Mouse (Mus musculus): ENCODE measurements around the gene Nr2c2ap. TPM values are rescaled to one million over a fixed set of nuclear protein-coding genes. Genes with fewer than 3 reads are reported as not detected.

Gene Nr2c2ap
- polyA plus RNA-seq, 1 experiment = 8.6 TPM

DNA sequence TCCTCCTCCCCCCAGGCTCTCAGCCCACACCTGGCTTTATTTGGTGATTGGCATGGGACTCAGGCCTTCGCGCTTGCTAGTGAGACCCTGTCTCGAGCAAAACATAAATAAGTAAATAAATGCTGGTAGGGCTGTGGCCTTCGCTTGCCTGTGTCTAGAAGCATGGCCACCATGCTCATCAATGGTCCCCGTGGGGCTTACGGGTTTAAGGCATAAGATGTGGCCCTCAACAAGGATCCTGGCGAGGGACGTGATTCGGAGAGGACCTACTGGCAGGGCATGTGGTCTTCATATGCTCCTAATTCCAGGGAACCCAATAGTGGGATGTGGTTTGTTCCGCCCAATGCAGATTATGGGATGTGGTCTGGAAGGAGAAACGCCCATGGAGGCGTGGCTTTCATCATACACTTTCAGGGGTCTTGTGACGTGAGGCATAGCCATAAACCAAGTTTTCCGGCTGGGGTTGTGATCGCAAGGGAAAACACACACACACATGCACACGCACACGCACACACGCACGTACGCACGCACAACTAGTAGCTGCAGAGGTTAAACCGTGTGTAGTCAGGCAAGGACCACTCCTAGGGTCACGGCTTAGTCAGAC, 19.8 kb upstream of the Nr2c2ap start:
- Histone ChIP-seq H3K27ac (replicated peaks; ENCODE audit: low read depth, low read length) (no peak overlapping the region), H3K4me3 (ENCODE audit: insufficient read depth, low read depth, low read length) (no peak overlapping the region), H3K4me1 (ENCODE audit: control insufficient read depth, insufficient read depth, insufficient read length, low read length) (peaks cover 2% of the 10 kb centered on the region; the same call in 1 of the 2 replicates)

GRCm38 (mm10) chr8:70112401-70113016, 18.6 kb upstream of the Nr2c2ap start:
- H3K27ac ChIP-seq (replicated peaks; ENCODE audit: low read depth, low read length) = no peak overlapping the region
- H3K4me3 ChIP-seq (ENCODE audit: insufficient read depth, low read depth, low read length) = no peak overlapping the region
- H3K4me1 ChIP-seq (ENCODE audit: control insufficient read depth, insufficient read depth, insufficient read length, low read length) = peaks cover 4% of the 10 kb centered on the region

GRCm38 (mm10) chr8:70114488-70114887, 16.6 kb upstream of the Nr2c2ap start:
- H3K27ac ChIP-seq (replicated peaks; ENCODE audit: low read depth, low read length) = no peak overlapping the region
- H3K4me1 ChIP-seq (ENCODE audit: control insufficient read depth, insufficient read depth, insufficient read length, low read length) = peaks cover 4% of the 10 kb centered on the region
- H3K4me3 ChIP-seq (ENCODE audit: insufficient read depth, low read depth, low read length) = no peak overlapping the region

GRCm38 (mm10) chr8:70114892-70115291, 16.2 kb upstream of the Nr2c2ap start:
- Histone ChIP-seq H3K4me3 (ENCODE audit: insufficient read depth, low read depth, low read length) (no peak overlapping the region), H3K27ac (replicated peaks; ENCODE audit: low read depth, low read length) (no peak overlapping the region), H3K4me1 (ENCODE audit: control insufficient read depth, insufficient read depth, insufficient read length, low read length) (peaks cover 4% of the 10 kb centered on the region)

DNA sequence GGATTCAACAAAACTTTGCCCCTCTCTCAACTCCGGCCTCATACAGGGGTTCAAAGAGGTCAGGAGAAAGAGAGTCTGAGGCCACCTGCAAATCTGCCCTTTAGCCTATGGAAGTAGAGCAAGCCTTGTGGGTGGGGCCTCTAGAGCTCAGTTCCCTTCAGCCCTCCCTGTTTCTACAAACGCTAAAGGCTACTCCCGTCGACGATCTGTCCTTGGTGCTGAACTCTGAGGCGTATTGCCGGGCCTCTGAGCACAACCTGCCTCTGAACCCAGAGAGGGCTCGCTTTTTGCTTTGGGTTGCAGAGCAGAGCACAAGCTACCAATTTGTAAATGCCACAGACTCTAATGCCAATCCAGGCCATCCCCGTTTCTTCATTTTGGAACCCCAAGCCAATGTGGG, 13.5 kb upstream of the Nr2c2ap start:
- H3K27ac ChIP-seq (replicated peaks; ENCODE audit: low read depth, low read length) = no peak overlapping the region
- peaks cover 4% of the 10 kb centered on the region for H3K4me1 ChIP-seq (ENCODE audit: control insufficient read depth, insufficient read depth, insufficient read length, low read length)
- no peak overlapping the region for H3K4me3 ChIP-seq (ENCODE audit: insufficient read depth, low read depth, low read length)

DNA sequence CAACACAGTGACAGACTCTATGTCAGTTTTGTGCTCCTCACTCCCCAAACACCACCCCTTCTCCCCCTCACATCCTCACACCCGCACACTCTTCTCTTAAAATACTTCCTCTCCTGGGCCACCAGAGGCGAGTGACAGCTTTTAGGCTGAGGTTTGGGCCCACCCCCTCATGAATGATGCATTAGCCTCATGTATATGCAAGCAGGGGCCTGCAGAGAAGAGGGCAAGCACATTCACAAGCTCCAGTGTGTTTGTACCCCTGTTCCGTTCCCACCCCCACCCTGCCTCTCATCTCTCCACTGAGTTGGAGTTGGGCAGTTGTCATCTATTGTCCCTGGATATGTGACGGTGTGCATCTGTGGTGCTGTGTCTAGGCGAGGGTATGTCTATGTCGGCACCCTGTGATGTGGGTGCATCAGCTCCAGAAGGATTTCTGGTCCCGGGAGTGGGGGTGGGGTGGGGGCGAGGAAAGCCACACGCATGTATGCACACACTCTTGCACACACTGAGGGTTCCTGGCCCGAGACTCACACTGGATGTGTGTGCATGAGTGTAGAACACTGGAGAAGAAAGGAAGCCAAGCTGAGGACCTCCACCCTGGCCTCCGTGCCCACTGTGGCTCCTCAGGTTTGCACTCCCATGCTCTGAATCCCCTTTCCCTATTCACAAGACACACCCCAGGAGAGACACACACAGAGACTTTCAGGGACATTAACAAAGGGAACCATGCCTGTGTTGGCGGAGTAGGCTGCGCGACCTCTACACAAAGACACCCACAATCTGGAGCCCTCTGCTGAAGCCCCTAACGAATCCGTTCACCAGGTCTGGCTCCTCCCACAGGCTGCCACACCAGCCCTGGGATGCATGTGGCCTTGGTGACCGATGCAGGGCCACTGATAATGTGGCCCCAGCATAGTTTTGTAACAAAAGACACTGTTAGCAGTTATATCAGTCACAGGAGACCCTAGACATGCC, 12.1 kb upstream of the Nr2c2ap start:
- H3K4me3 ChIP-seq (ENCODE audit: insufficient read depth, low read depth, low read length) = no peak overlapping the region
- H3K27ac ChIP-seq (replicated peaks; ENCODE audit: low read depth, low read length) = no peak overlapping the region
- peaks cover 4% of the 10 kb centered on the region for H3K4me1 ChIP-seq (ENCODE audit: control insufficient read depth, insufficient read depth, insufficient read length, low read length)

GRCm38 (mm10) chr8:70120667-70121066, 10.5 kb upstream of the Nr2c2ap start, which contains the start of gene Ncan:
Gene Ncan (minus strand): TSS chr8:70120873.
- no peak within 1 kb of the TSS for H3K4me3 ChIP-seq (ENCODE audit: insufficient read depth, low read depth, low read length)
- peaks cover 4% of the 10 kb centered on the region; the same call in 1 of the 2 replicates for H3K4me1 ChIP-seq (ENCODE audit: control insufficient read depth, insufficient read depth, insufficient read length, low read length)
- no peak within 1 kb of the TSS for H3K27ac ChIP-seq (replicated peaks; ENCODE audit: low read depth, low read length)

GRCm38 (mm10) chr8:70122863-70123262, 8.3 kb upstream of the Nr2c2ap start:
- Histone ChIP-seq H3K4me1 (ENCODE audit: control insufficient read depth, insufficient read depth, insufficient read length, low read length) (no peaks in the 10 kb centered on the region), H3K27ac (replicated peaks; ENCODE audit: low read depth, low read length) (no peak overlapping the region), H3K4me3 (ENCODE audit: insufficient read depth, low read depth, low read length) (no peak overlapping the region)

DNA sequence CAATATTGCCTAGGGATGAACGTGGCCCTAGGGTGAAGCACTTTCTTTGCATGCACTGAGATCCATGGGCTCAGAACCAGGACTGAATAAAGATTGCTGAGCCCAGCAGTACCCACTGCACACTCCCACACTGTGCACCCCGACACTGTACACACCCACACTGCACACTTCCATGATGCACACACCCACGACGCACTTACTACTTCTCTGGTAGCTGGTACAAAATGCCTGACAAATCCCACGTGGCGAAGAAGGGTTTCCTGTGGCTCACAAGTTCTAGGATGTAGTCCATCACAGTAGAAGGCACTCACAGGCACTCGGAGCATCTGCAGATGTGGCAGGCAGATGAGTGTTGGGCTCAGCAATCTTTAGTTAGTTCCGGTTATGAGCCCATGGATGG, 6.1 kb upstream of the Nr2c2ap start:
- Histone ChIP-seq H3K4me1 (ENCODE audit: control insufficient read depth, insufficient read depth, insufficient read length, low read length) (peaks cover under 1% of the 10 kb centered on the region; the same call in 1 of the 2 replicates), H3K27ac (replicated peaks; ENCODE audit: low read depth, low read length) (no peak overlapping the region), H3K4me3 (ENCODE audit: insufficient read depth, low read depth, low read length) (no peak overlapping the region)

GRCm38 (mm10) chr8:70128435-70128834, 2.7 kb upstream of the Nr2c2ap start:
- H3K4me3 ChIP-seq (ENCODE audit: insufficient read depth, low read depth, low read length) = no peak overlapping the region
- H3K4me1 ChIP-seq (ENCODE audit: control insufficient read depth, insufficient read depth, insufficient read length, low read length) = peaks cover 13% of the 10 kb centered on the region
- no peak overlapping the region; the same call in 1 of the 2 replicates for H3K27ac ChIP-seq (replicated peaks; ENCODE audit: low read depth, low read length)

DNA sequence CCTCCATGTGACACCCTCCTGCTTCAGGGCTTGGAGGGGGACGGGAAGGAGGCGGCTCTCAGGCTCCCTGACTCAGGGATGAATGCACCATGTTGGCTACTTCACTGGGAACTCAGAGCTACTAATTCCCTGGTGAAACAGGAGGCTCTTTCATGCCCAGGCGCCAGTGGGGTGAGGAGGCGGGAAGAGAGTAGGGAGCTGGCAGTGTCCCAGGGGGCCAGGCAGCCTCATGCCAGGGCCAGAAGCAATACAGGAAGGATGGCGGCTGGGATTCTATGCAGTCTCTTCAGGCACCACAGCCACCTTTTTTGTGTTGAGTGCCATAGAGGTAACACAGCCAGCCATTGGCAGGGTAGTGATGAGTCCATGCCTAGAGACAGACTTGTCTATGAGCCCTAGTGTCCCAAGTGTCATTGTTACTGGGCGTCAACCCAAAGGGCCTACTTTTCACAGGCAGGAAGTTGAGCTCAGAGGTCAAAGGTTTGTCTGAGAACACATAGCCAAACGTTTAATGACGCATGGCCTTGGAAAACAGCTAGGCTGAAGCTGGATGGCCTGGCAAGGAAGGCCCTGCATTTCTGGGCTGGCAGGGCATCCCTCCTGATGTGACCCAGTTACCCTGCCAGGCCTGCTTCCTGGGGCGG, 1.7 kb upstream of the Nr2c2ap start:
- H3K4me3 ChIP-seq (ENCODE audit: insufficient read depth, low read depth, low read length) = no peak overlapping the region
- H3K27ac ChIP-seq (replicated peaks; ENCODE audit: low read depth, low read length) = peak overlapping the region; percentile 93

DNA sequence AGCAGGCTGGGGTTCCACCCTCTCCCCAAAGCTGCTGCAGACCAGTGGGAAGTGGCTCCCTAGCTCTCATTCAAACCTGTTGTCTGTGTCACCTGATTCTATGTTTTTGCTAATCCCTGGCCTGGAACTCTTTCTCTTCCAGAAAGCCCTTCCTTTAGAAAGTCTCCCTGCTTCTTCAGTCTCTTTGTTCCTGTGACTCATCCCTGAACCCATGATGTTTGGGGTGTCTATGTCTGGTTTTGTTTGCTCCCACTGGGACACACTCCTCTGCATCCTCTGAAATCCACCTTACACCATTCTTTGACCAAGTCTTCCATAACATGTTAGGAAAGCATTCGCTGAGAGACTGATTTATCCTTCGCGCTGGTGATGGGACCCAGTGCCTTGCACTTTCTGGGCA, 1.1 kb upstream of the Nr2c2ap start:
- H3K4me3 ChIP-seq (ENCODE audit: insufficient read depth, low read depth, low read length) = no peak overlapping the region
- peaks cover 13% of the 10 kb centered on the region for H3K4me1 ChIP-seq (ENCODE audit: control insufficient read depth, insufficient read depth, insufficient read length, low read length)
- peak overlapping the region; percentile 46 for H3K27ac ChIP-seq (replicated peaks; ENCODE audit: low read depth, low read length)

More for the DNA sequence above, 1.7 kb upstream of the Nr2c2ap start:
- H3K4me1 ChIP-seq (ENCODE audit: control insufficient read depth, insufficient read depth, insufficient read length, low read length) = peaks cover 13% of the 10 kb centered on the region

DNA sequence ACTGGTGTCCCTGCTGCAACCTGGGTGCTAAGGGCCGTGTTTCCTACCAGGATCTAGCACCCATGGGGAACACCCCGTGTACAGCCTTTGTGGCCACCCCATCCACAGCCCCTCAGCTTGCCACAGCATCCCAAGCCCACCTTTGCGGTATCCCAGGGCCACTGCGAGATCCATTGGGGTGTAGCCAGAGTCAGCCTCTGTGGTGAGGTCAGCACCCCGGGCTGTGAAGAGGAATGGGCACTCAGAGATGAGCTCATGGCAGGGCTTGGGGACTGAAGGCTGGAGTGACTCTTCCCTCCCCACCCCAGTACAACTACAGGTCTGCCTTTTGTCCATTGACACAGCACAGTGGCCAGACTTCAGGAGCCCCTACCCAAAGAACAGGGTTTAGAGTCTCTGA, 3.0 kb downstream of the Nr2c2ap start:
- Histone ChIP-seq H3K4me3 (ENCODE audit: insufficient read depth, low read depth, low read length) (no peak overlapping the region), H3K4me1 (ENCODE audit: control insufficient read depth, insufficient read depth, insufficient read length, low read length) (peaks cover 13% of the 10 kb centered on the region), H3K27ac (replicated peaks; ENCODE audit: low read depth, low read length) (no peak overlapping the region)

- Histone ChIP-seq H3K27ac (replicated peaks; ENCODE audit: low read depth, low read length) (no peak overlapping the region), H3K4me3 (ENCODE audit: insufficient read depth, low read depth, low read length) (no peak overlapping the region), H3K4me1 (ENCODE audit: control insufficient read depth, insufficient read depth, insufficient read length, low read length) (peaks cover 13% of the 10 kb centered on the region)
Observed at GRCm38 (mm10) chr8:70134931-70135330, 3.8 kb downstream of the Nr2c2ap start.

DNA sequence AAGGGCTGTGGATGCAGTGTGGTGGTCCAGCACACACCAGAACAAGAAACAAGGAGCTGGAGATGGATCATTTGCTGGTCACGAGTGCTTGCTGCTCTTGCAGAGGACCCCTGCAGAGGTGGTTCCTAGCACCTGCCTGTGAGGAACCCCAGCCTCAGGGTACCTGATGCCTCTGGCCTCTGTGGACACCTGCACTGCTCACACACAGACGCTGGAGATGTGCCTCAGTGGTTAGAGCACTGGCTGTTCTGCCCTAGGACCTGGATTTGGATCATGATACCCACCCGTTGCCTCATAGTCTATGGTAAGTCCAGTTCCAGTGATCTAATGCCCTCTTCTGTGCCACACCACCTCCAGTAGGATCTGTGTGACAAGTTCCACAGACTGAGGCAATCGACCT, 5.5 kb downstream of the Nr2c2ap start:
- Histone ChIP-seq H3K27ac (replicated peaks; ENCODE audit: low read depth, low read length) (no peak overlapping the region), H3K4me3 (ENCODE audit: insufficient read depth, low read depth, low read length) (no peak overlapping the region), H3K4me1 (ENCODE audit: control insufficient read depth, insufficient read depth, insufficient read length, low read length) (peaks cover 9% of the 10 kb centered on the region)
